Mouse (Mus musculus) CH12.LX (cell line): ENCODE measurements around the gene Rdh5. TPM values are rescaled to one million over a fixed set of nuclear protein-coding genes. Genes with fewer than 3 reads are reported as not detected.

Source experiments
- DNase-seq: peaks from one replicate; pipeline ENCODE4 v3.0.0-alpha.2; 2013; ENCODE audit errors: extremely low read depth
- H3K27ac ChIP-seq: 2 replicates; pipeline ENCODE4 v1.5.1; 2012; ENCODE audit warnings: low read depth, mild to moderate bottlenecking, control low read depth, moderate library complexity; ENCODE audit not compliant: insufficient read depth
- H3K27me3 ChIP-seq: replicated peaks from 2 replicates; pipeline ENCODE3; 2012; ENCODE audit warnings: inconsistent platforms
- H3K36me3 ChIP-seq, 2 experiments: replicated peaks in 1 of 2; 2 replicates each; pipeline versions ENCODE3 to v1.6.1; 2012; ENCODE audit warnings: inconsistent platforms in 1 of 2, low read length in 1 of 2, mild to moderate bottlenecking in 1 of 2, mixed read lengths in 1 of 2, moderate library complexity in 1 of 2; ENCODE audit not compliant: control insufficient read depth in 1 of 2, insufficient read depth in 1 of 2
- H3K4me1 ChIP-seq, 2 experiments: 2 replicates each; pipeline ENCODE4 v1.6.1; 2012; ENCODE audit warnings: inconsistent platforms in 1 of 2, moderate library complexity in 1 of 2; ENCODE audit not compliant: insufficient read depth in 2 of 2, control insufficient read depth in 1 of 2
- H3K4me2 ChIP-seq: 2 replicates; pipeline ENCODE4 v1.6.1; 2012; ENCODE audit warnings: low read depth, mild to moderate bottlenecking, control low read depth; ENCODE audit not compliant: poor library complexity, insufficient read depth, severe bottlenecking
- H3K4me3 ChIP-seq, 3 experiments: fragments of 150-350 bp in 1 of 3; sonication (generic) in 1 of 3; replicated peaks in 1 of 3; 2 replicates each; pipeline versions ENCODE3 to v1.5.1; 2011 to 2012; ENCODE audit warnings: low read depth in 2 of 3, low read length in 2 of 3, mild to moderate bottlenecking in 2 of 3, moderate library complexity in 2 of 3, control low read depth in 1 of 3, improper control_type of control experiment in 1 of 3, inconsistent platforms in 1 of 3, mixed read lengths in 1 of 3; ENCODE audit not compliant: poor library complexity in 1 of 3
- H3K79me2 ChIP-seq: replicated peaks from 2 replicates; pipeline ENCODE4 v1.6.1; 2012; ENCODE audit warnings: mild to moderate bottlenecking, moderate library complexity; ENCODE audit not compliant: control insufficient read depth, poor library complexity, insufficient read depth, severe bottlenecking; ENCODE audit errors: extremely low read depth
- H3K9ac ChIP-seq: 2 replicates; pipeline ENCODE4 v1.6.1; 2012; ENCODE audit warnings: low read depth, mild to moderate bottlenecking, control low read depth, moderate library complexity; ENCODE audit not compliant: insufficient read depth
- H3K9me3 ChIP-seq: replicated peaks from 2 replicates; pipeline ENCODE3; 2012; ENCODE audit warnings: low read length, inconsistent platforms, mixed read lengths
- CHD1 ChIP-seq: IDR thresholded peaks from 2 replicates; pipeline ENCODE4 v1.6.1; 2012; ENCODE audit warnings: low read depth, low read length, improper control_type of control experiment, inconsistent platforms
- CHD2 ChIP-seq: IDR thresholded peaks from 2 replicates; pipeline ENCODE4 v1.6.1; 2011; ENCODE audit warnings: low read length, improper control_type of control experiment
- CTCF ChIP-seq, 2 experiments: IDR thresholded peaks in 1 of 2; conservative IDR thresholded peaks in 1 of 2; 2 replicates each; pipeline ENCODE4 v1.5.1; 2011 to 2012; ENCODE audit warnings: low read depth in 2 of 2, low read length in 2 of 2, improper control_type of control experiment in 1 of 2, inconsistent platforms in 1 of 2, mild to moderate bottlenecking in 1 of 2, moderate library complexity in 1 of 2
- EP300 ChIP-seq: IDR thresholded peaks from 2 replicates; pipeline ENCODE4 v1.6.1; 2011; ENCODE audit warnings: low read length, improper control_type of control experiment
- ETS1 ChIP-seq: conservative IDR thresholded peaks from 2 replicates; pipeline ENCODE4 v1.6.1; 2012; ENCODE audit warnings: low read depth, mild to moderate bottlenecking, inconsistent platforms, low read length, improper control_type of control experiment, moderate library complexity
- GABPA ChIP-seq: IDR thresholded peaks from 2 replicates; pipeline ENCODE4 v1.6.1; 2012; ENCODE audit warnings: low read depth, low read length, improper control_type of control experiment, inconsistent platforms; ENCODE audit not compliant: insufficient replicate concordance
- JUN ChIP-seq: IDR thresholded peaks from 2 replicates; pipeline ENCODE4 v1.6.1; 2011; ENCODE audit warnings: low read depth, mild to moderate bottlenecking, low read length, improper control_type of control experiment, moderate library complexity; ENCODE audit not compliant: insufficient read depth
- JUND ChIP-seq: conservative IDR thresholded peaks from 2 replicates; pipeline ENCODE4 v1.6.1; 2011; ENCODE audit warnings: low read depth, low read length, improper control_type of control experiment
- KAT2A ChIP-seq: IDR thresholded peaks from 2 replicates; pipeline ENCODE4 v1.6.1; 2012; ENCODE audit warnings: low read length, improper control_type of control experiment, inconsistent platforms; ENCODE audit not compliant: insufficient replicate concordance
- MAX ChIP-seq: IDR thresholded peaks from 2 replicates; pipeline ENCODE4 v1.6.1; 2011; ENCODE audit warnings: low read length, improper control_type of control experiment
- MAZ ChIP-seq: IDR thresholded peaks from 2 replicates; pipeline ENCODE4 v1.6.1; 2012; ENCODE audit warnings: low read depth, mild to moderate bottlenecking, inconsistent platforms, low read length, improper control_type of control experiment, moderate library complexity
- MEF2A ChIP-seq: IDR thresholded peaks from 2 replicates; pipeline ENCODE4 v1.6.1; 2014; ENCODE audit warnings: low read depth, mild to moderate bottlenecking, inconsistent platforms, low read length, improper control_type of control experiment, borderline replicate concordance
- MXI1 ChIP-seq: IDR thresholded peaks from 2 replicates; pipeline ENCODE4 v1.6.1; 2011; ENCODE audit warnings: mild to moderate bottlenecking, low read depth, low read length, improper control_type of control experiment
- MYC ChIP-seq: IDR thresholded peaks from 2 replicates; pipeline ENCODE4 v1.6.1; 2011; ENCODE audit warnings: low read depth, mild to moderate bottlenecking, improper control_type of control experiment, low read length
- NRF1 ChIP-seq: IDR thresholded peaks from 2 replicates; pipeline ENCODE4 v1.6.1; 2014; ENCODE audit warnings: low read depth, mild to moderate bottlenecking, inconsistent platforms, low read length, improper control_type of control experiment, moderate library complexity
- POLR2A ChIP-seq: IDR thresholded peaks from 2 replicates; pipeline ENCODE4 v1.6.1; 2011; ENCODE audit warnings: low read depth, mild to moderate bottlenecking, improper control_type of control experiment, low read length
- POLR2AphosphoS2 ChIP-seq: IDR thresholded peaks from 2 replicates; pipeline ENCODE4 v1.6.1; 2011; ENCODE audit warnings: low read depth, low read length, improper control_type of control experiment
- RCOR1 ChIP-seq: conservative IDR thresholded peaks from 2 replicates; pipeline ENCODE4 v1.6.1; 2012; ENCODE audit warnings: low read depth, mild to moderate bottlenecking, inconsistent platforms, low read length, improper control_type of control experiment
- SIN3A ChIP-seq: IDR thresholded peaks from 2 replicates; pipeline ENCODE4 v1.6.1; 2012; ENCODE audit warnings: low read length, improper control_type of control experiment, inconsistent platforms
- SMC3 ChIP-seq: IDR thresholded peaks from 2 replicates; pipeline ENCODE4 v1.6.1; 2011; ENCODE audit warnings: low read depth, low read length, improper control_type of control experiment
- TBP ChIP-seq: conservative IDR thresholded peaks from 2 replicates; pipeline ENCODE4 v1.6.1; 2011; ENCODE audit warnings: low read depth, low read length, improper control_type of control experiment
- TCF12 ChIP-seq: IDR thresholded peaks from 2 replicates; pipeline ENCODE4 v1.6.1; 2014; ENCODE audit warnings: low read depth, mild to moderate bottlenecking, inconsistent platforms, low read length, improper control_type of control experiment
- UBTF ChIP-seq: IDR thresholded peaks from 2 replicates; pipeline ENCODE4 v1.6.1; 2012; ENCODE audit warnings: low read depth, mild to moderate bottlenecking, inconsistent platforms, low read length, improper control_type of control experiment, moderate library complexity
- USF1 ChIP-seq: IDR thresholded peaks from 2 replicates; pipeline ENCODE4 v1.6.1; 2014; ENCODE audit warnings: low read depth, mild to moderate bottlenecking, inconsistent platforms, low read length, improper control_type of control experiment
- USF2 ChIP-seq: conservative IDR thresholded peaks from 2 replicates; pipeline ENCODE4 v1.6.1; 2011; ENCODE audit warnings: low read depth, low read length, improper control_type of control experiment
- ZKSCAN1 ChIP-seq: IDR thresholded peaks from 2 replicates; pipeline ENCODE4 v1.6.1; 2012; ENCODE audit warnings: low read depth, inconsistent platforms, low read length, improper control_type of control experiment, borderline replicate concordance
- ZMIZ1 ChIP-seq: IDR thresholded peaks from 2 replicates; pipeline ENCODE4 v1.6.1; 2012; ENCODE audit warnings: low read depth, mild to moderate bottlenecking, inconsistent platforms, low read length, improper control_type of control experiment
- dilution Hi-C: fragments of 300-500 bp; cut with MboI; formaldehyde crosslinking; loops from 2 replicates; pipeline ENCODE4 v1.14.3; 2020; ENCODE audit warnings: low sequenced_read_pairs; ENCODE audit not compliant: extremely low pct_unique_long_range_greater_than_20kb, extremely low pct_ligation_motif_present
- in situ Hi-C: fragments of 300-500 bp; cut with MboI; formaldehyde crosslinking; loops from 3 replicates; pipeline ENCODE4 v1.14.3; 2019; ENCODE audit warnings: low sequenced_read_pairs, low pct_ligation_motif_present, low pct_unique_long_range_greater_than_20kb, mixed read lengths
- polyA plus RNA-seq: library from polyadenylated mRNA; unstranded; fragments of >175 nt; gene quantifications from 2 replicates; pipeline ENCODE4 v1.2.1, GENCODE M21; 2012; ENCODE audit warnings: low read depth; ENCODE audit not compliant: insufficient read length
- total RNA-seq, 2 experiments: library from RNA; depleted of rRNA; stranded (reverse); fragments of 300-350 nt in 1 of 2; fragments of >200 nt in 1 of 2; gene quantifications; 2 replicates each; pipeline ENCODE4 v1.2.3; 2012 to 2014

Rdh5 gene
- total and polyA plus RNA-seq, 3 experiments, result 4.3 to 6.2 (median 5.2) TPM

DNA sequence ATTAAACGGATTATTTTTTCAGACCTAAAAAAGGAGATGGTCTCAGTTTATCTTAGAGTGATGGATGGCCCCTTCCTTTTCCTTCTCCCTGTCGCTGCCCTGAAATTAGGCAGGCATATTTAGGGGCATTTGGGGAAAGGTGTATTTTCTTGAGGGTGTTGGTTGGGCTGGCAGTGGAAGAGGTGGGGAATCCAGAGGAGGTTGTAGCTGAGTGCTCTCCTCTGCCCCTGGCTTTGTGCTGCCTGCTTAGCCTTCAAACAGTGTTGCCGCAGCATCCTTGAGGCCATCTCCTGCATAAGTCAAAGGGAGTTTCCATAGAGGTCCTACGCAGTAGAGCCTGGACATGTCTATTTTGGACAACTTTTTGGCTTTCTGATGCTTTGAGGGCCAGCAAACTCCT is 9.9 kb downstream of the Rdh5 start:
- in situ Hi-C loops, result no loop called here
- H3K36me3 ChIP-seq, result peaks cover 4 to 13% of the 10 kb centered on the region in 2 experiments
- TF ChIP-seq USF1 (no peak), POLR2AphosphoS2 (no peak), TCF12 (no peak), CHD1 (no peak), NRF1 (no peak), MXI1 (no peak), SIN3A (no peak), MYC (no peak), GABPA (no peak), CHD2 (no peak), CTCF (conservative IDR thresholded peaks at IDR 0.05 in 1 of 2, IDR thresholded peaks at IDR 0.05 in 1 of 2; ENCODE audit: low read depth in 2 of 2, low read length in 2 of 2) (no peak), KAT2A (no peak), EP300 (no peak), USF2 (no peak), SMC3 (no peak), MAX (no peak), JUND (no peak), POLR2A (no peak), UBTF (no peak), ETS1 (no peak)
- TF ChIP-seq, all 38 proteins: peak for 0
- Histone ChIP-seq H3K4me2 (no peak overlapping the region), H3K4me1 (0 out of 4 replicates have a peak, but pooled peaks cover 0 to 3% of the 10 kb centered on the region in 2 experiments), H3K4me3 (no peak overlapping the region), H3K27ac (no peak overlapping the region), H3K9me3 (no peaks in the 10 kb centered on the region), H3K9ac (no peak overlapping the region), H3K27me3 (peaks cover 2% of the 10 kb centered on the region), H3K79me2 (no peaks in the 10 kb centered on the region)
- dilution Hi-C loops, result no loop called here
- no peak for DNase-seq

DNA sequence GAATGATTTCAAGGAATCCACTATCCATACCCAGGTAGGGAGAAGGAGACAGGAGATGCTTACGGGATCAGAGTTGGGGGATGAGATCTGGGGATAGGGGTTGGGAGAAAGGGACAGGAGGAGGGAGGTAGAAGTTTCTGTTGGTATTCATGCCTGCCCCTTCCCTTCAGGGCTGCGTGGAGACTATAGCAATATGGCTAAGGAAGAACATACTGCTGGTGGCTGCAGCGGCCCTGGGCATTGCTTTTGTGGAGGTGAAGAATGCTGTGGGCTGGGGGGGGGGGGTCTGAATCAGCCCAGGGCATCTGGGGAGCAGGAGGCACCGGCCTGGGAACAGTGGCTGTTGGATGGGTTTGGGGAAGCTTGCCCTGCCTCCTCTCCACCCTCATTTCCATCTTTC is 10.4 kb downstream of the Rdh5 start:
- no peak overlapping the region for H3K4me3 ChIP-seq
- no peak overlapping the region for H3K4me2 ChIP-seq
- in situ Hi-C loops, result no loop called here
- H3K36me3 ChIP-seq, result peaks cover 0 to 8% of the 10 kb centered on the region in 2 experiments
- no peak for DNase-seq
- dilution Hi-C loops, result no loop called here
- H3K27me3 ChIP-seq, result peaks cover 2% of the 10 kb centered on the region
- no peaks in the 10 kb centered on the region for H3K79me2 ChIP-seq
- no peak overlapping the region for H3K27ac ChIP-seq
- no peak overlapping the region for H3K9ac ChIP-seq
- H3K4me1 ChIP-seq, result 0 out of 4 replicates have a peak, but pooled peaks cover 0 to 3% of the 10 kb centered on the region in 2 experiments
- TF ChIP-seq NRF1 (no peak), EP300 (no peak), KAT2A (no peak), JUN (no peak), CHD2 (no peak), TBP (no peak), ZKSCAN1 (no peak), ETS1 (no peak), CHD1 (no peak), SMC3 (no peak), UBTF (no peak), GABPA (no peak), MEF2A (no peak), RCOR1 (no peak), JUND (no peak), MXI1 (no peak), MAZ (no peak), MYC (no peak), POLR2AphosphoS2 (no peak), ZMIZ1 (no peak)
- no peaks in the 10 kb centered on the region for H3K9me3 ChIP-seq
